Mouse (Mus musculus) heart, embryonic 14.5 days (tissue): Measurements from ENCODE around the gene BC004004. TPM values are rescaled to one million over a fixed set of nuclear protein-coding genes. Genes with fewer than 3 reads are reported as not detected.

Experiments
- ATAC-seq: fragments of 200-750 bp; cut with Nextera tagmentation; 2 replicates; pipeline ENCODE4 v1.8.0; 2017; ENCODE audit warnings: low read depth, moderate TSS enrichment; ENCODE audit not compliant: insufficient number of reproducible peaks, insufficient read depth, low FRiP score
- H3K27ac ChIP-seq, 2 experiments: fragments of 200-500 bp in 1 of 2; fragments of 300-500 bp in 1 of 2; sonication (generic) in 1 of 2; replicated peaks in 1 of 2; 2 replicates each; pipeline ENCODE4 v1.5.1; 2012 to 2014; ENCODE audit warnings: low read depth in 2 of 2, low read length in 2 of 2, control low read depth in 1 of 2, mild to moderate bottlenecking in 1 of 2, mixed read lengths in 1 of 2; ENCODE audit not compliant: control insufficient read depth in 1 of 2, insufficient read depth in 1 of 2
- H3K27me3 ChIP-seq: fragments of 300-500 bp; sonication (generic); 2 replicates; pipeline ENCODE4 v1.6.1; 2014; ENCODE audit warnings: mild to moderate bottlenecking, low read length, control low read depth; ENCODE audit not compliant: control insufficient read depth, insufficient read depth
- H3K36me3 ChIP-seq: fragments of 300-500 bp; sonication (generic); 2 replicates; pipeline ENCODE4 v1.6.1; 2014; ENCODE audit warnings: mild to moderate bottlenecking, control low read depth, low read length, mixed read lengths; ENCODE audit not compliant: control insufficient read depth, insufficient read depth
- H3K4me1 ChIP-seq, 2 experiments: fragments of 200-500 bp in 1 of 2; fragments of 300-500 bp in 1 of 2; sonication (generic) in 1 of 2; 2 replicates each; pipeline ENCODE4 v1.6.1; 2012 to 2014; ENCODE audit warnings: low read length in 2 of 2, control low read depth in 1 of 2, mixed read lengths in 1 of 2; ENCODE audit not compliant: control insufficient read depth in 2 of 2, insufficient read depth in 2 of 2
- H3K4me2 ChIP-seq: fragments of 300-500 bp; sonication (generic); 2 replicates; pipeline ENCODE4 v1.6.1; 2014; ENCODE audit warnings: mild to moderate bottlenecking, low read length
- H3K4me3 ChIP-seq, 2 experiments: fragments of 200-500 bp in 1 of 2; fragments of 300-500 bp in 1 of 2; sonication (generic) in 1 of 2; 2 replicates each; pipeline ENCODE4 v1.5.1; 2012 to 2014; ENCODE audit warnings: low read length in 2 of 2, mild to moderate bottlenecking in 2 of 2, control low read depth in 1 of 2, low read depth in 1 of 2, moderate library complexity in 1 of 2; ENCODE audit not compliant: control insufficient read depth in 1 of 2, insufficient read depth in 1 of 2
- H3K9ac ChIP-seq: fragments of 300-500 bp; sonication (generic); 2 replicates; pipeline ENCODE4 v1.6.1; 2014; ENCODE audit warnings: mild to moderate bottlenecking, low read length
- H3K9me3 ChIP-seq: fragments of 300-500 bp; sonication (generic); 2 replicates; pipeline ENCODE4 v1.6.1; 2016; ENCODE audit warnings: low read length, control low read depth; ENCODE audit not compliant: control insufficient read depth
- WGBS: fragments of 180-500 bp; shearing (Covaris S2); extraction: QIAGEN DNeasy Blood & Tissue Kit; methylation state at CpG from one replicate; pipeline ENCODE4 v1.1.7; 2014; 5-methylcytosine and 5-hydroxymethylcytosine counted together
- polyA plus RNA-seq: library from polyadenylated mRNA; unstranded; fragments of >200 nt; fragmentation: Nextera tagmentation; extraction: Ambion mirVana; gene quantifications from 2 replicates; pipeline ENCODE4 v1.2.1, GENCODE M21; 2014

Gene BC004004
- 106 and 112 TPM in 2 replicates for polyA plus RNA-seq

DNA sequence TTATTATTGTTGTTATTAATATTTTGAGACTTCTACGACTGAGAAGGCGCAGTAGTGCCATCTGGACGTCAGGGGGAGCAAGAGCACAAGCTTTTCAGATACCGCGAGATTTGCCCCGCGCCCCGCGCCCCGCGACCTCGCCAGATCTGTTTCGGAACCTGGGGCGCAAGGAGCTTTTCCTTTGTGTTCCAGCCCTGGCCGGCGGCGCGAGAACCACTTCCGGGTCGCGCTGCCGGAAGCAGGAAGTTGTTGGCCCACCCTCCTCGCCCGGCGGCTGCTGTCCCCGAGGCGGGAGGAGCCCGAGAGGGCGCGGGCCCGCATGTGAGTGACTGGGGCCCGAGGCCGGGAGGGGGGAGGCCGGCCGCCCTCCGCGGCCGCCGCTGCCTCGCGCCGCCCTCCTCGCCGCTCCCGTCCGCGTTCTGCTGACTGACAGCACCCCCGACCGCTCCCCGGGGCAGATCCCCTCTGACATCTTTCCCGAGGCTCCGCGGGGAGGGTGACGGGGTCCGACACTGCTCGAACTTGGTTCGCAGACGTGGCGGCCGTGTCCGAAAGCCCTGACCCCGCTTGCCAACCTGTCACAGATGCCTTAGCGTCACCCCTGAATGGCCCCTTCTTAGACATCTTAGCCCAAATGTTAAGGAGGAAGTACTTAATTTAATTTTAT is at the start of gene BC004004:
TSS of gene BC004004 (plus strand) at position 107 of the 667 bp plus-strand sequence.
- Histone ChIP-seq H3K4me1 (peaks cover 10 to 23% of the 10 kb centered on the region in 2 experiments), H3K27me3 (no peaks in the 10 kb centered on the region), H3K4me2 (peak within 1 kb of the TSS; percentile 78), H3K36me3 (no peaks in the 10 kb centered on the region), H3K27ac (peak within 1 kb of the TSS; percentile 74 to 87), H3K4me3 (peak within 1 kb of the TSS; percentile 52 to 74), H3K9me3 (no peaks in the 10 kb centered on the region), H3K9ac (peak within 1 kb of the TSS; percentile 79)
- WGBS = under 1% methylated on average over 58 of the region's 63 CpGs
- peak; percentile 82 for ATAC-seq

GRCm38 (mm10) chr17:29220631-29221030 is 48.0 kb upstream of the BC004004 start:
- Histone ChIP-seq H3K27ac (no peak overlapping the region), H3K4me2 (no peak overlapping the region), H3K9ac (no peak overlapping the region), H3K4me1 (no peaks in the 10 kb centered on the region; a peak in 1 of 4 replicates), H3K4me3 (no peak overlapping the region), H3K9me3 (no peaks in the 10 kb centered on the region), H3K27me3 (no peaks in the 10 kb centered on the region), H3K36me3 (no peaks in the 10 kb centered on the region)
- no peak for ATAC-seq
- WGBS = 70% methylated on average over 14 of the region's 14 CpGs

DNA sequence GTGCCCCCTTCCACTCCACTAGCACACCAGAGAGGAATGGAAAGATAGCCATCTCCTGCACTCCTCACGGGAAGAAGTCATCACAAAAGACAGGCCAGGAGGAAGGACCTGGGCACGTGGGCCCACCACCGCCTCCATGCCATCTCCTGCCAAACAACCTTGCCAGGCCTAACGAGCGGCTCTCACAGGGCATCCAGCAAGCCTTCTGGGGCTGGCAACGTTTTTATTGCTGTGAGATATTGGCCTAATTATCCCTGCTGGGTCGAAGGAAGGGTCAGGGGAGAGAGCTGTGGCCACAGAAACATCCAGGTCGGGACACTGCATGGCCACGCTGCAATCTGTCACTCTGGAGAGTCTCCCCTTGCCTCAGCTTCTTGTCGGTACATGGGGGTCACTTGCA is 37.5 kb upstream of the BC004004 start:
- no peak for ATAC-seq
- no peak overlapping the region for H3K27ac ChIP-seq
- H3K9ac ChIP-seq = no peak overlapping the region
- no peaks in the 10 kb centered on the region for H3K36me3 ChIP-seq
- H3K4me2 ChIP-seq = no peak overlapping the region
- H3K9me3 ChIP-seq = no peaks in the 10 kb centered on the region
- H3K4me1 ChIP-seq = no peaks in the 10 kb centered on the region
- H3K4me3 ChIP-seq = no peak overlapping the region
- peaks cover 18% of the 10 kb centered on the region for H3K27me3 ChIP-seq
- WGBS = 78% methylated on average over 10 of the region's 10 CpGs

GRCm38 (mm10) chr17:29236111-29236510 is 32.5 kb upstream of the BC004004 start:
- Histone ChIP-seq H3K9me3 (no peaks in the 10 kb centered on the region), H3K4me3 (no peak overlapping the region), H3K4me2 (peak overlapping the region; percentile 100; the same call in 1 of the 2 replicates), H3K9ac (no peak overlapping the region), H3K27ac (no peak overlapping the region), H3K36me3 (no peaks in the 10 kb centered on the region), H3K27me3 (peaks cover 38% of the 10 kb centered on the region), H3K4me1 (peaks cover 2 to 13% of the 10 kb centered on the region in 2 experiments; a peak in 3 of 4 replicates)
- ATAC-seq = no peak
- WGBS = 38% methylated on average over 7 of the region's 7 CpGs

DNA sequence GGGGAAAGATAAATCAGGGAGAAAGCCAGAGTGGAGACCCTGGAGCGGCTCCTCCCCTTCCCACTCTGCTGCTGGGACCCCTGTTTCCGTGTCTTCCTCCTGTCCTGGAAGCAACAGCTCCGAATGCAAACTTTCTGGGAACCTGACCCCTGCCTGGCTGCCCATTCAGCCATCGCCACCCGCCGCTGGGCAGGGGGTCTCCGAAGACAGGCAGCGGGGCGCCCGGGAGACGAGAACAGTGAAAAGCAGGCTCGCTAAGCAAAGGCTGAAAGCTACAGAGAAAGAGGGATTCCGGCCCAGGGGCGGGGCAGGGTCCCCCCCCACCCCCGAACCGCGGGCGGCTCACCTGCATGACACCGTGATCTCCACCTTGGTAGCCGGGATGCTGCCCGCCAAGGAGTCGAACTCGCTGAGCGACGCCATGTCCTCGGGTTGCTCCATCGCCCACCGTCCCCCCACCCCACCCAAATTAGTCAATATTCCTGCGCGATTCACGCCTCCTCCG is 31.3 kb upstream of the BC004004 start:
- ATAC-seq = no peak
- Histone ChIP-seq H3K4me3 (peak overlapping the region; percentile 46 to 63), H3K4me1 (peaks cover 5 to 13% of the 10 kb centered on the region in 2 experiments; a peak in 3 of 4 replicates), H3K27me3 (peaks cover 38% of the 10 kb centered on the region), H3K4me2 (peak overlapping the region; percentile 100), H3K36me3 (no peaks in the 10 kb centered on the region), H3K9me3 (no peaks in the 10 kb centered on the region), H3K27ac (peak overlapping the region in 1 of 2 experiments; percentile 24; a peak in 1 of 4 replicates), H3K9ac (peak overlapping the region; percentile 74)
- 2% methylated on average over 32 of the region's 32 CpGs for WGBS

GRCm38 (mm10) chr17:29237772-29238420 is 30.7 kb upstream of the BC004004 start, which contains the start of gene Cpne5:
Gene Cpne5, minus strand, starts transcription at chr17:29238167.
- H3K36me3 ChIP-seq = no peaks in the 10 kb centered on the region
- peak within 1 kb of the TSS; percentile 46 to 63 for H3K4me3 ChIP-seq
- WGBS = under 1% methylated on average over 58 of the region's 73 CpGs
- peak; percentile 13; the same call in 1 of the 2 replicates for ATAC-seq
- H3K27ac ChIP-seq = peak within 1 kb of the TSS in 1 of 2 experiments; percentile 24; a peak in 1 of 4 replicates
- H3K4me1 ChIP-seq = peaks cover 5 to 13% of the 10 kb centered on the region in 2 experiments; a peak in 3 of 4 replicates
- H3K9me3 ChIP-seq = no peaks in the 10 kb centered on the region
- peak within 1 kb of the TSS; percentile 74 for H3K9ac ChIP-seq
- H3K27me3 ChIP-seq = peaks cover 38% of the 10 kb centered on the region
- H3K4me2 ChIP-seq = peak within 1 kb of the TSS; percentile 100

DNA sequence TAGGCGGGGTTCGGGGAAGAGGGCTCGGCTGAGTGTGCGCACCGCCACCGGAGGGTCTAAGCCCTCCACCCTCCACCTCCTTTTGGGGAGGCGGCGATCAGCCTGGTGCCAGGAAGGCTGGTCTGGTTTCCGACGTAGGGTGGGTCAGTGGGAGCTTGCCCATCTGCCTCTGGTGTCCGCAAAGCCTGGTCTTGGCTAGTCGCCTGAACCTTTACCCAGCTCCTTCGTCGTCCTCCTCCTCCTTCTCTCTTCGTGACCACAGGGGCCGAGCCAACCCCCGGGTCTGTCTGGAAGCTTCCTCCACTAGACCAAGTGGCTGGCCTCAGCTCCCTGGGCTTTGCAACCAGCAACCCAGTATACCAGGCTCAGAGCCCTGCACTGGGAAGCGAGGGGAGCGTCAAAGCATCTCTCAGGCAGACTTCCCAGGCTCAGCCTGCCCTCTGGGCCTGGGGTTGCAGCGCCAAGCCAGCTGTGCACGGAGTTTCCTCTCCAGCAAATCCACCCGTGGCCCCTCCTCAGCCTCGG is 30.1 kb upstream of the BC004004 start:
- no peak for ATAC-seq
- Histone ChIP-seq H3K4me1 (peaks cover 5 to 13% of the 10 kb centered on the region in 2 experiments; a peak in 3 of 4 replicates), H3K27ac (no peak overlapping the region), H3K4me2 (peak overlapping the region; percentile 100), H3K27me3 (peaks cover 40% of the 10 kb centered on the region), H3K4me3 (peak overlapping the region; percentile 46 to 63), H3K9me3 (no peaks in the 10 kb centered on the region), H3K9ac (peak overlapping the region; percentile 74), H3K36me3 (no peaks in the 10 kb centered on the region)
- whole genome bisulfite sequencing = 6% methylated on average over 21 of the region's 23 CpGs
